Mouse (Mus musculus) yolk sac, embryonic 10.5 days (tissue): ENCODE measurements around the gene Lect2.

Experiments used
- DNase-seq: peaks from one replicate; pipeline ENCODE4 v3.0.0-alpha.2; 2017; ENCODE audit warnings: low spot score

Gene Lect2

DNA sequence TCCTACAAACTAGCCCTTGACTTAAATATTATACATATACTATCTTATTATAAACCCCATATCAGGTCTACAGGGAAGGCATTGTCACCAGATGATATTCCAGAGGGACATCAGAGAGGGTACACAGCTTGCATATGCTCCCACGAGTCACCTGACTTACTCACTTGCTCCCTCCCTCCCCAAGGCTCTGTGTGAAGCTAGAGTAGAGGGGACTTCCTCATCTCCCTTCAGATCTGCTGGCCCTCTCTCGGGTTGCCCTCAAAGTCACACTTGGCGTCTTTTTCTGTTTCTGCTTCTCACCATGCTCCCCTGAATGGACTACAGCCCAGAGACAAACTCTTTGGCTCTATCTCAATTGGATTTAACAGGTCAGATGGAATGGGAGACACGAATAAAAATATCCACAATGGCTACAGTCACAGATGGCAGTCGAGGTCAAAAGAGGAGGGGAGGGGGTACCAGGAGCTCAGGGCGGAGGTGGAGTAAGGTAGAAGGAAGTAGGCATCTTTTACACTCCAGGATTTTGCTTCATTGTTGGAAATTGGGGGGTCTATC lies 46.4 kb downstream of the Lect2 start:
- no peak for DNase-seq

DNA sequence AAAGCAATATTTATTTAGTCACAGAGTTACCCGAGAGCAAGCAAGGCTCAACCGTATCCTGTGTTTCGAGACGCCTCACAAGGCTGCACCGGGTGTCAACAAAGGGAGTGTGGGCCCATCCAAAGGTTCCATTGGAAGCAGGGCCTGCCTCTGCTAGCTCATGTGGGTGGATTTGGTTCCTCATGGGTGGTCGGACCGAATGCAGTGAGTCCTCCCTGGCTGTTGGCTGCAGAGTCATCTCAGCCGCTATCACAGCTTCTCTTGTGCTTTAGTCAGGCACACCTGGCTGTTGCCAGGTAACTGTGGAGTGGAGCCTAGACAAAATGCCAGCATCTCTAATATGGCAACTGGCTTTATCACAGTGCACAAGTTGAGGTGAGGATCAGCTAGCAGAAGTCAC lies 47.7 kb downstream of the Lect2 start:
- no peak for DNase-seq

DNA sequence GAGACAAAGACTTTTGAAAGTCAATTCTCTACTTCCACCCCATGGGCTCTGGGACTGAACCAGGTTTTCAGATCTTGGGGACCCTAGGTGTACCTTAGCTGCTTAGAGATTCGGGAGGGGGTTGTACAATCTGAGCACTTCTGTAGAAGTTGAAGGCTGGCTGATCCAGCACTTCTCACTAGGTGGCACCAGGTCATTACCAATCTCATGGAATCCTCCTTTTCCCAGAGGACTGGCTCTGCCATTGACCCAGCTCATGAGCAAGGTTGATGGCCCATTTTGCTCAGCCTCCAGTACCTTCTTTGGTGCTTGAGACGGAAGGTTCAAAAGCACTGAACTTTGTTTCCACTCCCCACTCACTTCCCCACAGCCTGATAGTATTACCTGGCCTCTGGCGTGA lies 48.2 kb downstream of the Lect2 start:
- no peak for DNase-seq

DNA sequence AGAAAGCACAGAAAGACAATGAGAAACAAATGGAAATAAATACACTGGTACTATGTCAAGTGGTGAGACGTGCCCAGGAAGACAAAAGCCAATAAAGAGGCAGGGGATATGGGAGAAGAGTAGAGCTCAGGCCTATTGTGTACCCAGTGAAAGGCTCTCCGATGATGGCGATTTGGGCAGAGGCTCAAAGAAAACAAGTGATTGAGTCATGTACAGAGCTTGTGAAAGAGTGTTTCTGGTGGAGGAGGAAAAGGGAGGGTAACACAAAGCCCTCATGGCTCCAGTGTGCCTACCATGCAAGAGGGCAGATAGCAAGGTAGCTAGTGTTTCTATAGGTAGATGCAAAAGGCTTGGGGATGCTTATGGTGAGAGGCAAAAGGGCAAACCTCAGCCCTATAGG lies 53.9 kb downstream of the Lect2 start:
- no peak for DNase-seq
